Comparison of ENCODE assay signal across 10 mouse cellular contexts in genomic region chrX:47913543-47913938, GRCm38 (mm10). TPM values are rescaled to one million over a fixed set of nuclear protein-coding genes. Genes with fewer than 3 reads are reported as not detected.
DNase-seq lines count a peak whose midpoint lies in the region; ATAC-seq and TF ChIP-seq lines count a peak whose summit lies in the region.
"Had no signal": no experiment of that assay in that cellular context is flagged by ENCODE, and none has a peak within 500 bp of the region (broad histone marks: within the 10 kb centered on the region; RNA-seq: fewer than 3 reads in every experiment).

No protein-coding gene starts in this region.

- no peak for DNase-seq in hindbrain, embryonic 10.5 days (ENCODE audit: low spot score)
- DNase-seq in hindbrain, embryonic 11.5 days (ENCODE audit: low spot score), result no peak
- DNase-seq in MEL (ENCODE audit: low read depth, low spot score), result no peak
- no peak for DNase-seq in embryonic facial prominence, embryonic 14.5 days (ENCODE audit: low spot score)
- no peak for DNase-seq in thymus, adult 2 months
- no peak for DNase-seq in right cerebral cortex, adult 18-20 months
- DNase-seq in right cerebral cortex, postnatal 25 days, result no peak
- DNase-seq: adrenal gland, adult 8-10 months had no signal

- H3K79me2 ChIP-seq in MEL (ENCODE audit: control insufficient read depth, insufficient read depth, low read length, poor library complexity) (no peaks in the 10 kb centered on the region; the same call in none of the 2 replicates), macrophage (ENCODE audit: inconsistent target) (no peaks in the 10 kb centered on the region; the same call in 1 of the 2 replicates)

- no peak for TF ChIP-seq EP300 in MEL (IDR thresholded peaks at IDR 0.05; ENCODE audit: low read depth in 1 of 2, low read length in 2 of 2)

- WGBS in hindbrain, embryonic 10.5 days, result 85% methylated on average over 7 of the region's 7 CpGs
- WGBS in hindbrain, embryonic 11.5 days, result 84% methylated on average over 7 of the region's 7 CpGs
- 79% methylated on average over 7 of the region's 7 CpGs for WGBS in embryonic facial prominence, embryonic 14.5 days
- 44% methylated on average over 7 of the region's 7 CpGs for WGBS in macrophage (ENCODE audit: missing documents)
- 55% methylated on average over 7 of the region's 7 CpGs for WGBS in thymus, adult 2 months

- no peak for ATAC-seq in hindbrain, embryonic 11.5 days (ENCODE audit: low FRiP score)
- ATAC-seq in embryonic facial prominence, embryonic 14.5 days (ENCODE audit: low read depth), result no peak

- H3K4me2 ChIP-seq in hindbrain, embryonic 11.5 days (replicated peaks; ENCODE audit: low read depth, low read length), result no peak overlapping the region
- H3K4me2 ChIP-seq in embryonic facial prominence, embryonic 14.5 days (ENCODE audit: low read depth, low read length), result peak overlapping the region; percentile 59; the same call in 1 of the 2 replicates

- TF ChIP-seq POLR2A in MEL (IDR thresholded peaks at IDR 0.05; ENCODE audit: control insufficient read depth in 1 of 2, insufficient read depth in 1 of 2, low read depth in 1 of 2, low read length in 2 of 2, poor library complexity in 1 of 2), result no peak
- TF ChIP-seq POLR2A in thymus, adult 2 months (IDR thresholded peaks at IDR 0.05; ENCODE audit: control insufficient read depth, extremely low read depth, insufficient read depth, low read length, poor library complexity), result no peak

- no peak overlapping the region for H3K27ac ChIP-seq in hindbrain, embryonic 10.5 days
- H3K27ac ChIP-seq in hindbrain, embryonic 11.5 days (ENCODE audit: low read depth, low read length), result no peak overlapping the region
- peak overlapping the region; percentile 64 for H3K27ac ChIP-seq in MEL (ENCODE audit: control insufficient read depth, low read depth, low read length)
- no peak overlapping the region for H3K27ac ChIP-seq in embryonic facial prominence, embryonic 14.5 days (replicated peaks; ENCODE audit: low read depth, low read length)
- H3K27ac ChIP-seq in macrophage, result no peak overlapping the region
- no peak overlapping the region for H3K27ac ChIP-seq in thymus, adult 2 months (ENCODE audit: control insufficient read depth, insufficient read depth, low read length)

- TF ChIP-seq RAD21 in MEL (IDR thresholded peaks at IDR 0.05; ENCODE audit: low read depth, low read length), result no peak

- no peak for TF ChIP-seq CTCF in MEL (IDR thresholded peaks at IDR 0.05 in 2 of 3, conservative IDR thresholded peaks at IDR 0.05 in 1 of 3; ENCODE audit: control insufficient read depth in 1 of 3, insufficient read depth in 1 of 3, low read depth in 2 of 3, low read length in 3 of 3, poor library complexity in 1 of 3, severe bottlenecking in 1 of 3)
- TF ChIP-seq CTCF in thymus, adult 2 months (IDR thresholded peaks at IDR 0.05; ENCODE audit: borderline replicate concordance, control insufficient read depth, extremely low read depth, insufficient read depth, low read length, poor library complexity), result no peak

- no peaks in the 10 kb centered on the region for H3K9me3 ChIP-seq in hindbrain, embryonic 10.5 days
- no peaks in the 10 kb centered on the region for H3K9me3 ChIP-seq in hindbrain, embryonic 11.5 days (ENCODE audit: control insufficient read depth, low read length)
- no peaks in the 10 kb centered on the region for H3K9me3 ChIP-seq in MEL (replicated peaks; ENCODE audit: insufficient read depth, low read length)
- no peaks in the 10 kb centered on the region for H3K9me3 ChIP-seq in embryonic facial prominence, embryonic 14.5 days (ENCODE audit: control insufficient read depth, low read length)

- no peaks in the 10 kb centered on the region; the same call in 1 of the 2 replicates for H3K4me1 ChIP-seq in hindbrain, embryonic 10.5 days (replicated peaks)
- no peaks in the 10 kb centered on the region for H3K4me1 ChIP-seq in hindbrain, embryonic 11.5 days (replicated peaks; ENCODE audit: control insufficient read depth, insufficient read depth, low read length)
- H3K4me1 ChIP-seq in MEL (ENCODE audit: control insufficient read depth in 1 of 2, insufficient read depth in 2 of 2, low read length in 2 of 2), result peaks cover 3 to 8% of the 10 kb centered on the region in 2 experiments; a peak in 2 of 4 replicates
- H3K4me1 ChIP-seq in embryonic facial prominence, embryonic 14.5 days (ENCODE audit: control insufficient read depth, insufficient read depth, low read length), result peaks cover 7% of the 10 kb centered on the region
- H3K4me1 ChIP-seq in thymus, adult 2 months (replicated peaks; ENCODE audit: control insufficient read depth, insufficient read depth, low read length), result peaks cover 3% of the 10 kb centered on the region

- H3K4me3 ChIP-seq in hindbrain, embryonic 10.5 days, result peak overlapping the region; percentile 68; the same call in 1 of the 2 replicates
- H3K4me3 ChIP-seq in hindbrain, embryonic 11.5 days (ENCODE audit: low read depth, low read length), result no peak overlapping the region
- H3K4me3 ChIP-seq in MEL (ENCODE audit: control insufficient read depth in 1 of 2, insufficient read depth in 1 of 2, low read depth in 2 of 2, low read length in 2 of 2) (peak overlapping the region; percentile 54 to 70), macrophage (ENCODE audit: inconsistent target) (peak overlapping the region; percentile 46)
- H3K4me3 ChIP-seq in embryonic facial prominence, embryonic 14.5 days (ENCODE audit: low read depth, low read length), result peak overlapping the region; percentile 60; the same call in 1 of the 2 replicates
- no peak overlapping the region for H3K4me3 ChIP-seq in thymus, adult 2 months (ENCODE audit: control insufficient read depth, insufficient read depth, low read length)

- H3K27me3 ChIP-seq in hindbrain, embryonic 10.5 days (ENCODE audit: insufficient read depth, poor library complexity, severe bottlenecking), result no peaks in the 10 kb centered on the region
- no peaks in the 10 kb centered on the region for H3K27me3 ChIP-seq in hindbrain, embryonic 11.5 days (ENCODE audit: control insufficient read depth, insufficient read depth, low read length)
- no peaks in the 10 kb centered on the region for H3K27me3 ChIP-seq in MEL (ENCODE audit: control insufficient read depth in 1 of 2, insufficient read depth in 2 of 2, low read length in 2 of 2)
- no peaks in the 10 kb centered on the region for H3K27me3 ChIP-seq in embryonic facial prominence, embryonic 14.5 days (replicated peaks; ENCODE audit: control insufficient read depth, insufficient read depth, low read length)
- H3K27me3 ChIP-seq in thymus, adult 2 months (ENCODE audit: control insufficient read depth, insufficient read depth, low read length), result no peaks in the 10 kb centered on the region

- H3K9ac ChIP-seq in hindbrain, embryonic 11.5 days (ENCODE audit: low read depth, low read length), result no peak overlapping the region
- H3K9ac ChIP-seq in MEL (ENCODE audit: control insufficient read depth, low read depth, low read length, poor library complexity, severe bottlenecking), result peak overlapping the region; percentile 31; the same call in 1 of the 2 replicates
- H3K9ac ChIP-seq in embryonic facial prominence, embryonic 14.5 days (ENCODE audit: low read depth, low read length), result no peak overlapping the region

- H3K36me3 ChIP-seq in hindbrain, embryonic 10.5 days, result 0 out of 2 replicates have a peak, but pooled peaks cover 5% of the 10 kb centered on the region
- no peaks in the 10 kb centered on the region for H3K36me3 ChIP-seq in hindbrain, embryonic 11.5 days (ENCODE audit: control insufficient read depth, insufficient read depth, low read length)
- H3K36me3 ChIP-seq in MEL (ENCODE audit: control insufficient read depth in 1 of 2, insufficient read depth in 2 of 2, low read length in 2 of 2) (peaks cover 0 to 12% of the 10 kb centered on the region in 2 experiments; a peak in 2 of 4 replicates), macrophage (ENCODE audit: inconsistent target) (no peaks in the 10 kb centered on the region)
- no peaks in the 10 kb centered on the region for H3K36me3 ChIP-seq in embryonic facial prominence, embryonic 14.5 days (ENCODE audit: control insufficient read depth, insufficient read depth, low read length)
- H3K36me3 ChIP-seq in thymus, adult 2 months (ENCODE audit: control insufficient read depth, insufficient read depth, low read length), result no peaks in the 10 kb centered on the region

TF ChIP-seq in MEL, 35 proteins besides CTCF, POLR2A, EP300 and RAD21 (continues in another document):
- no peak for TF ChIP-seq KAT2A (conservative IDR thresholded peaks at IDR 0.05; ENCODE audit: low read depth, low read length)
- no peak for TF ChIP-seq RCOR1 (IDR thresholded peaks at IDR 0.05; ENCODE audit: low read depth, low read length)
- TF ChIP-seq MXI1 (IDR thresholded peaks at IDR 0.05; ENCODE audit: low read depth, low read length), result 0 out of 2 replicates have a peak, but pooled peaks have one; percentile 4

RNA-seq across cellular contexts. Expression of gene Ocrl, which starts 1.4 kb away (rescaled TPM):
- polyA plus RNA-seq in hindbrain, embryonic 10.5 days (2016; fragmentation: Nextera tagmentation; extraction: Ambion mirVana), result 16.2 and 16.5 TPM in 2 replicates
- 21.5 and 22.8 TPM in 2 replicates for polyA plus RNA-seq in hindbrain, embryonic 11.5 days (2014; fragmentation: Nextera tagmentation; extraction: Ambion mirVana)
- total RNA-seq in MEL (2012; rRNA removed), result 6.4 and 7.2 TPM in 2 replicates
- 10 to 100 TPM in 1 of 2 experiments, not detected in 1; 22.2 TPM for polyA plus RNA-seq in MEL (2012; ENCODE audit: insufficient read depth in 1 of 2, insufficient read length in 2 of 2, low read depth in 1 of 2, low replicate concordance in 2 of 2, missing spikeins in 1 of 2)
- 19.6 and 21.3 TPM in 2 replicates for polyA plus RNA-seq in embryonic facial prominence, embryonic 14.5 days (2014; fragmentation: Nextera tagmentation; extraction: Ambion mirVana)
- 100 to 1,000 TPM in 20 of 26 experiments, 10 to 100 TPM in 6; 77.2 to 180 (median 130) TPM for total RNA-seq in macrophage (2018; cell fraction: chromatin; rRNA removed)
- total RNA-seq in macrophage (2018; cell fraction: cytosol; rRNA removed), result 10 to 100 TPM; 14.8 to 29.1 (median 19.2) TPM
- total RNA-seq in macrophage (2018; cell fraction: nucleus; rRNA removed), result 100 to 1,000 TPM in 4 of 26 experiments, 10 to 100 TPM in 22; 44.2 to 115 (median 76.5) TPM
- 19.0 to 21.6 TPM (median 20.6 TPM) in 3 replicates for polyA plus RNA-seq in macrophage (2018)
- polyA plus RNA-seq in thymus, adult 2 months (2012; rRNA removed), result 7.1 and 8.2 TPM in 2 replicates

RNA-seq across cellular contexts. Expression of gene Smarca1, which starts 20.8 kb away (rescaled TPM):
- 14.0 and 16.2 TPM in 2 replicates for polyA plus RNA-seq in hindbrain, embryonic 10.5 days (2016; fragmentation: Nextera tagmentation; extraction: Ambion mirVana)
- polyA plus RNA-seq in hindbrain, embryonic 11.5 days (2014; fragmentation: Nextera tagmentation; extraction: Ambion mirVana), result 27.0 and 30.9 TPM in 2 replicates
- not detected in 2 replicates for total RNA-seq in MEL (2012; rRNA removed)
- polyA plus RNA-seq in MEL (2012; ENCODE audit: insufficient read depth in 1 of 2, insufficient read length in 2 of 2, low read depth in 1 of 2, low replicate concordance in 2 of 2, missing spikeins in 1 of 2) (not detected), macrophage (2018) (not detected in 3 replicates)
- polyA plus RNA-seq in embryonic facial prominence, embryonic 14.5 days (2014; fragmentation: Nextera tagmentation; extraction: Ambion mirVana), result 30.1 and 33.8 TPM in 2 replicates
- total RNA-seq in macrophage (2018; cell fraction: chromatin; rRNA removed), result 1 to 10 TPM in 1 of 26 experiments, not detected in 25; 2.0 TPM
- not detected for total RNA-seq in macrophage (2018; cell fraction: cytosol; rRNA removed)
- not detected for total RNA-seq in macrophage (2018; cell fraction: nucleus; rRNA removed)
- polyA plus RNA-seq in thymus, adult 2 months (2012; rRNA removed), result 0.08 and 0.09 TPM in 2 replicates
- total RNA-seq: neutrophil, adult 5-6 weeks had no signal

Comparison
In these comparisons a context has a peak if more than half of its experiments do, and no peak if none do; other contexts are left out.
1. H3K4me3 ChIP-seq: peak in hindbrain, embryonic 10.5 days (single experiment), MEL (2 of 2), embryonic facial prominence, embryonic 14.5 days (single experiment) and macrophage (single experiment); none in hindbrain, embryonic 11.5 days (single experiment) and thymus, adult 2 months (single experiment).
2. RNA of gene Smarca1, which starts 20.8 kb away (polyA plus RNA-seq): 27.0 to 30.9 TPM in hindbrain, embryonic 11.5 days, 30.1 to 33.8 TPM in embryonic facial prominence, embryonic 14.5 days and 14.0 to 16.2 TPM in hindbrain, embryonic 10.5 days; 0.08 to 0.09 TPM in thymus, adult 2 months, not detected in MEL and not detected in macrophage; every median in the first group is over 10 times any median in the second.